Mouse (Mus musculus): Measurements from ENCODE around the gene Stx1a. TPM values are rescaled to one million over a fixed set of nuclear protein-coding genes. Genes with fewer than 3 reads are reported as not detected.

Stx1a gene
- polyA plus RNA-seq, 1 experiment from 2014 or later: 13.3 TPM

- WGBS: 4% methylated on average over 79 of the region's 79 CpGs
- peaks cover 71% of the 10 kb centered on the region for H3K27me3 ChIP-seq (ENCODE audit: low read depth, poor library complexity, severe bottlenecking)
- no peaks in the 10 kb centered on the region for H3K36me3 ChIP-seq
- H3K4me1 ChIP-seq: peaks cover 39% of the 10 kb centered on the region
- peak overlapping the region; percentile 34; the same call in 1 of the 2 replicates for H3K27ac ChIP-seq (replicated peaks)
- peak; percentile 51 for DNase-seq (ENCODE audit: low spot score)
- H3K9me3 ChIP-seq (replicated peaks): no peaks in the 10 kb centered on the region
- peak overlapping the region; percentile 42 for H3K4me3 ChIP-seq
These were observed 36.7 kb upstream of the Stx1a start for GRCm38 (mm10) chr5:134986298-134987268.

DNA sequence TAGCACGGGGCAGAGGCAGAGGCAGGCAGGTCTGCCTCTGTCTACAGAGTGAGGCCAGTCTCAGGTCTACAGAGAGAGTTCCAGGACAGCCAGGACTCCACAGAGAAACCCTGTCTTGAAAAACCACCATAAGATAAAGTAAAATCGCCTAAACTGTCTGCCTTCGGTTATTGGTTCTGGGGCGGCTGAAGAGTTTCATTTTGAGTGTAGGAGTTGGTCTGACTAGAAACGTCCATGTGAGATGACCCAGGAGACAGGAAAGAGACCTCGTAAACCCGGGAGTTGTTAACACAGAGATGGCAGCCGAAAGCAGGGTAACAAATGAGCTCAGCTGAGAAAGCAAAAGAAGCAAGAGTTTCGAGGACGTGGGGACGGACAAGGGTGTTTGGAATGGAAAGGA lies 34.1 kb upstream of the Stx1a start:
- peaks cover 65% of the 10 kb centered on the region for H3K27me3 ChIP-seq (ENCODE audit: low read depth, poor library complexity, severe bottlenecking)
- no peak for DNase-seq (ENCODE audit: low spot score)
- H3K4me1 ChIP-seq: peaks cover 32% of the 10 kb centered on the region
- 82% methylated on average over 11 of the region's 11 CpGs for whole genome bisulfite sequencing
- no peak overlapping the region for H3K4me3 ChIP-seq
- H3K36me3 ChIP-seq: no peaks in the 10 kb centered on the region
- H3K27ac ChIP-seq (replicated peaks): no peak overlapping the region
- H3K9me3 ChIP-seq (replicated peaks): no peaks in the 10 kb centered on the region

GRCm38 (mm10) chr5:134989741-134990140 lies 33.5 kb upstream of the Stx1a start:
- no peak overlapping the region for H3K27ac ChIP-seq (replicated peaks)
- DNase-seq (ENCODE audit: low spot score): no peak
- no peaks in the 10 kb centered on the region for H3K9me3 ChIP-seq (replicated peaks)
- H3K36me3 ChIP-seq: no peaks in the 10 kb centered on the region
- no peak overlapping the region for H3K4me3 ChIP-seq
- H3K4me1 ChIP-seq: peaks cover 26% of the 10 kb centered on the region
- 78% methylated on average over 6 of the region's 6 CpGs for WGBS
- H3K27me3 ChIP-seq (ENCODE audit: low read depth, poor library complexity, severe bottlenecking): peaks cover 60% of the 10 kb centered on the region

DNA sequence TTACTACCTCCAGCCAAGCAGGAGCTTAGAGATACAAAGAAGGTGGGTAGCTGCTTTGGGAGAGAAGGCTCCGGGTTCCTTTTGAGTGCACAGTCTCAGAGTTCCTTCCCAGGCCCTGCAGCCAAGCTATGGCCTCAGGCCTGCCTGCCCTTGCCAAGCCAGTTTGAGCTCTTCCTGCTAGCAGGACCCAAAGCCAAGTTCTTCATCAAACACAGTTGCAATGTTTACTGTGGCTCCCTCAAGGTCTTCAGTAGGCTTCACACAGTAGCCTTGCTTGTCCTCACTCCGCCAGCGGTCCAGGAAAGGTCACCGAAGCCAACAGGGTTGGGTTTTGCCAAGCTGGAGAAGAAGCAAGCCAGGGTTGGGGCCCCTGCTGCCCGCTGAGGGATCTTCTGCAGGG lies 30.7 kb upstream of the Stx1a start:
- no peak for DNase-seq (ENCODE audit: low spot score)
- Histone ChIP-seq H3K9me3 (replicated peaks) (no peaks in the 10 kb centered on the region), H3K4me3 (no peak overlapping the region), H3K27ac (replicated peaks) (no peak overlapping the region), H3K27me3 (ENCODE audit: low read depth, poor library complexity, severe bottlenecking) (peaks cover 31% of the 10 kb centered on the region), H3K36me3 (no peaks in the 10 kb centered on the region), H3K4me1 (no peaks in the 10 kb centered on the region)
- 87% methylated on average over 5 of the region's 5 CpGs for WGBS

GRCm38 (mm10) chr5:134998359-134998758 lies 24.9 kb upstream of the Stx1a start:
- Histone ChIP-seq H3K9me3 (replicated peaks) (no peaks in the 10 kb centered on the region), H3K4me3 (no peak overlapping the region), H3K4me1 (peaks cover 19% of the 10 kb centered on the region), H3K27me3 (ENCODE audit: low read depth, poor library complexity, severe bottlenecking) (peaks cover 12% of the 10 kb centered on the region), H3K27ac (replicated peaks) (no peak overlapping the region), H3K36me3 (no peaks in the 10 kb centered on the region)
- 84% methylated on average over 6 of the region's 6 CpGs for whole genome bisulfite sequencing
- no peak for DNase-seq (ENCODE audit: low spot score)

- WGBS: 92% methylated on average over 4 of the region's 4 CpGs
- DNase-seq (ENCODE audit: low spot score): no peak
These were observed 23.5 kb upstream of the Stx1a start for GRCm38 (mm10) chr5:134999797-135000196.

DNA sequence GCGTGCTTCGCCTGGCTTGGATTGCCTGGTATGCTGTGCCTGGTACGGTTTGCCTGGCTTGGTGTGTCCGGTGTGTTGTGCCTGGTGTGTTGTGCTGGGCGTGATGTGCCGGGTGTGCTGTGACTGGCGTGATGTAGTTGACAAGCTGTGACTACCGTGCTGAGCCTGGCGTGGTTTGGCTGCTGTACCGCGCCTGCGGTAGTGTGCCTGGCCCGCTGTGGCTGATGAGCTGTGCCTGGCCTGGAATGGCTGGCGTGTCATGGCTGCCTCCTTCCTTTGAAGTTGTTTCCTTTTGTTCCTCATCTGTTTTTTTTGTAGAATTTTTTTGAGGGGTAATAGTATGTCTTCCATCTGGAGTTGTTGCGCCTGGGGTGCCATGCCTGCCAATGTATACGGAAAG lies 22.5 kb upstream of the Stx1a start:
- Histone ChIP-seq H3K4me1 (peaks cover 19% of the 10 kb centered on the region), H3K4me3 (peak overlapping the region; percentile 33), H3K27me3 (ENCODE audit: low read depth, poor library complexity, severe bottlenecking) (peaks cover 12% of the 10 kb centered on the region), H3K27ac (replicated peaks) (peak overlapping the region; percentile 70), H3K36me3 (no peaks in the 10 kb centered on the region), H3K9me3 (replicated peaks) (no peaks in the 10 kb centered on the region)
- 40% methylated on average over 16 of the region's 16 CpGs for WGBS
- DNase-seq (ENCODE audit: low spot score): no peak

More at GRCm38 (mm10) chr5:134999797-135000196, 23.5 kb upstream of the Stx1a start:
- peaks cover 19% of the 10 kb centered on the region for H3K4me1 ChIP-seq
- no peak overlapping the region for H3K27ac ChIP-seq (replicated peaks)
- no peak overlapping the region for H3K4me3 ChIP-seq
- peaks cover 12% of the 10 kb centered on the region for H3K27me3 ChIP-seq (ENCODE audit: low read depth, poor library complexity, severe bottlenecking)
- no peaks in the 10 kb centered on the region for H3K9me3 ChIP-seq (replicated peaks)
- H3K36me3 ChIP-seq: no peaks in the 10 kb centered on the region

GRCm38 (mm10) chr5:135001309-135001708 lies 22.0 kb upstream of the Stx1a start:
- Histone ChIP-seq H3K4me3 (peak overlapping the region; percentile 33), H3K27ac (replicated peaks) (peak overlapping the region; percentile 70; the same call in 1 of the 2 replicates), H3K36me3 (no peaks in the 10 kb centered on the region), H3K9me3 (replicated peaks) (no peaks in the 10 kb centered on the region), H3K27me3 (ENCODE audit: low read depth, poor library complexity, severe bottlenecking) (peaks cover 12% of the 10 kb centered on the region), H3K4me1 (peaks cover 19% of the 10 kb centered on the region)
- DNase-seq (ENCODE audit: low spot score): peak; percentile 73
- WGBS: under 1% methylated on average over 14 of the region's 14 CpGs

- WGBS: 65% methylated on average over 5 of the region's 5 CpGs
- Histone ChIP-seq H3K27ac (replicated peaks) (no peak overlapping the region), H3K4me1 (peaks cover 19% of the 10 kb centered on the region), H3K27me3 (ENCODE audit: low read depth, poor library complexity, severe bottlenecking) (peaks cover 14% of the 10 kb centered on the region), H3K9me3 (replicated peaks) (no peaks in the 10 kb centered on the region), H3K36me3 (no peaks in the 10 kb centered on the region), H3K4me3 (no peak overlapping the region)
- DNase-seq (ENCODE audit: low spot score): no peak
These were observed 21.1 kb upstream of the Stx1a start for GRCm38 (mm10) chr5:135002151-135002550.

DNA sequence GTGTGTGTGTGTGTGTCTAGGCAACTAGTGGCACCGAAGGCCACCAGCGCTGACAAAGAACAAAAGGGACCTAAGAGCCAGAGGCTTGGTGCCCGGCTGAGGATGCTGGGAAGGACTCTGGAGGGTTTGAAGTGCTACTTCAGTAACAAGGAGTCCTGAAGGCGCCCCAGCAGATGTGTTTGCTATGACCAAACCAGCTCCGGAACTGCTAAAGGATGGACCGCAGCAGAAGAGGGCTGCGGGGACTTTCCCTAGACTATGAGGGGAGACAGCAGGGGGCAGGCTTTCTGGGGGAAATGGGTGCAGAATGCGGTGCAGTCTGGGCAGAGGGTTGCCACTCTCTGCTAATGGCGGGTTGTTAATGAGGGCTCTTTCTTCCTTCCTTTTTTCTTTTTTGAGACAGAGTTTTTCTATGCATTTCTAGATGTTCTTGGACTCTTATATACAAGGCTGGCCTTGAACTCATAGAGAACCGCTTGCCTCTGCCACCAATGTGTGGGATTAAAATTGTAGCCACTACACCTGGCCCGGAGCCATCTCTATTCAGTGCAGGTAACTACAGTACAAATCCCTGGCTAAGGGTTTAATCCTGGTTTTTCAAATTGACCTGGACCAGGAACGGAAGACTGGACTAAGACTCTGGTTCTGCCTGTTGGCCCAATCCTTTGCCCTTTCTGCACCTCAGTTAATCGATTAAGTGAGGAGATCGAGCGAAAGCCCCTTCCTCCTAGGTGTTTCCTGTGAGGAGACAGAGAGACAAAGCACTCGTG lies 15.3 kb upstream of the Stx1a start:
- DNase-seq (ENCODE audit: low spot score): no peak

DNA sequence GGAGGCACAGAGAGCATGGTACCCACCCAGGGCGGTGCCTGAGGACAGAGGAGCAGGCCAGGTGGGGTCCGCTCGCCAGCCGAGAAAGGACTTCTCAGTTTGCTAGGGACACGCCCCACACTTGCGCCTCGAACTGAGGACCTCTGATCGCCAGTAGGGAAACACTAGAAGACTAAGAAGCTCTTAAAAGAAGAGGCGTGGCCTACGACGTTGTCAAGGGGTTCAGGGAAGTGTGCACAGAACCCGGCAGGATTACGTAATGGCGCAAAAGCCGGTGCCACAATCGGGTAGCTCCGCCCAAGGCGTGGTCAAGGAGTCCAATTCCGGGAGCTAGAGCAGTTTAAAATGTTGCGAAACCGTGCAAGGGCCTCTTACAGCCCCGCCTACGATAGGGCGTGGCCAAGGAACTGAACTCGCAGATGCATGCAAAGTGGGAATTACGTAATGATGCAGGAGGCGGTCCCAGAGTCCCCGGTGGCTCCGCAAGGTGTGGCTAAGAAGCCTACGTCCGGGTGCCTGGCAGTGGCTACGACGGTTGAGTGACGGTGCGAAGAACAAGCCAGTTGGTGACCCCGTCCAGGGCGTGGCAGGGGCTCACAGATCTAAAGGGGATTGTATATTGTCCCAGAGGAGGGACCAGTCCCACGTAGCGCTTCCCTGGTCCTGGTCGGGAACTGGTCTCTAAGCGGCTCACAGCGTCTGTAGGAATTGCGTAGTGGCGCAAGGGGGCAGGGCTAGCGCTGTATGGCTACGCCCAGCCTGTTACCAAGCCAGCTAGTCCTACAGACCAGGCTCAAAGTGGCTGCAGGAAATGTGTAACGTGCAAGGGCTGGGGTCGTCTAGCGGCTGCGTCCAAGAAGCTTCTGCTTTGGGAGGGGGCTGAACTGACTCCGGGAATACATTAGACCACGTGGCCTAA lies 14.4 kb upstream of the Stx1a start, which contains the start of gene Abhd11:
Abhd11 (plus strand) TSS at position 482 of the 919 bp plus-strand sequence.
- Histone ChIP-seq H3K9me3 (replicated peaks) (no peaks in the 10 kb centered on the region), H3K27ac (replicated peaks) (peak within 1 kb of the TSS; percentile 90), H3K4me1 (peaks cover 48% of the 10 kb centered on the region), H3K4me3 (peak within 1 kb of the TSS; percentile 70), H3K36me3 (0 out of 2 replicates have a peak, but pooled peaks cover 4% of the 10 kb centered on the region), H3K27me3 (ENCODE audit: low read depth, poor library complexity, severe bottlenecking) (peaks cover 30% of the 10 kb centered on the region)
- DNase-seq (ENCODE audit: low spot score): peak; percentile 99
- under 1% methylated on average over 52 of the region's 52 CpGs for WGBS

More for the DNA sequence above, 15.3 kb upstream of the Stx1a start:
- Histone ChIP-seq H3K4me3 (peak overlapping the region; percentile 70), H3K27me3 (ENCODE audit: low read depth, poor library complexity, severe bottlenecking) (peaks cover 30% of the 10 kb centered on the region), H3K9me3 (replicated peaks) (no peaks in the 10 kb centered on the region), H3K36me3 (0 out of 2 replicates have a peak, but pooled peaks cover 4% of the 10 kb centered on the region), H3K4me1 (peaks cover 46% of the 10 kb centered on the region), H3K27ac (replicated peaks) (peak overlapping the region; percentile 90)
- WGBS: 31% methylated on average over 16 of the region's 16 CpGs
